Mouse (Mus musculus) spleen, adult 2 months (tissue): ENCODE measurements around the gene Gcgr.

Source experiments
- CTCF ChIP-seq: fragments of 200-500 bp; IDR thresholded peaks from 2 replicates; pipeline ENCODE4 v1.5.1; 2011; ENCODE audit warnings: mild to moderate bottlenecking, inconsistent platforms; ENCODE audit not compliant: insufficient read depth, insufficient read length, insufficient replicate concordance; ENCODE audit errors: extremely low read depth
- POLR2A ChIP-seq: fragments of 200-500 bp; IDR thresholded peaks from 2 replicates; pipeline ENCODE4 v1.6.1; 2011; ENCODE audit warnings: low read depth, low read length, inconsistent platforms

DNA sequence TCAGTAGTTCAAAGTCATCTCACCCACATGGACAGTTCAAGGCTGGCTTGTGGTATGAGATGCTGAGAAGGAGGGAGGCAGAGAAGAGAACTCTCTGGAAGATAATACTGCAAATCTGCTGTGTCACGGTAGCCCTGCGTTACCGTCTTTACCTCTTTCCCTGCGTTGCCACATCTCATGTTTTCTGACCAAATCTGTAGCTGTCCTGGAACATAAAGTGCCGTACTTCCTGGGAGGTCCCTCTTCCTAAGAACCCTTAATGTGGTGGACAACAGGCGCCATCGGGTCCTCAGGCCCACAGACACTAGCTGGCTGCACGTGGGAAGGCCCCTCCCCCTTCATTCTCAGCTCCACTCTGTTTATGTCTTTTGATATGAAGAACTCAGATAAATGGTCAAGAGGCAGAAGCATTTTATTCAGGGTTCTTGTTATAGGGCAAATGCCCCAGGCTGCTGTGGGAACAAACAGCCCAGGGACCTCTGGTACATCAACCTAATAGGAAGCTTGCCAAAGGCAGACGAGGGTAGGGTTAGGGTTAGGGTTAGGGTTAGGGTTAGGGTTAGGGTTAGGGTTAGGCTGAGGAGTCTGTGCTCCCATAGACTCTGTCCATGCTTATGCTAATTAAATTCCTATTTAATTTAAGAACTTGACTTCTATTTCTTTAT, 2.7 kb upstream of the Gcgr start:
- TF ChIP-seq CTCF: no peak
- no peak for TF ChIP-seq POLR2A
